Mouse (Mus musculus): Measurements from ENCODE around the gene Psme4. TPM values are rescaled to one million over a fixed set of nuclear protein-coding genes. Genes with fewer than 3 reads are reported as not detected.

Gene Psme4
- polyA plus RNA-seq, 1 experiment from 2014 or later = 22.4 TPM

DNA sequence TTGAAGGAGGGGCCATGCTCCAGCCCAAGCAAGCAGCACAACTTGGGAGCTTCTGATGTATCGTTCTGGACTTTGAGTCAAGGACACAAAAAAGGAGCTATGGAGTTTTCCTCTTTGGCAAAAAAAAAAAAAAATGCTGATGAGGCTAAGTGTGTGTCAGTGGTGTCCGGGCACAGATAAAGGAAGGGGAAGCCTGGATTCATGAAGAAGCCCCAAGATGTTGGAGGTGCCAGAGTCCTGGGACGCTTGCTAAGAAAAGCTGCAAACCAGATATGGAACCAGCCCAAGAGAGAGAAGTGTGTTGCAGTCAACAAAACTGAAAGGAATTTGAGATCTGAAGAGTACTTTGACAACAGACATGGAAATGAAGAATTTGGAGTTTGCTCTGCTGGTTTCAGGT is 140.8 kb downstream of the Psme4 start:
- H3K9ac ChIP-seq = no peak overlapping the region
- no peak overlapping the region for H3K4me3 ChIP-seq
- 95% methylated on average over 3 of the region's 3 CpGs for WGBS
- H3K36me3 ChIP-seq = peaks cover 11% of the 10 kb centered on the region
- H3K4me2 ChIP-seq (replicated peaks) = no peak overlapping the region
- H3K4me1 ChIP-seq = no peaks in the 10 kb centered on the region
- no peak for ATAC-seq (ENCODE audit: low FRiP score, low read depth)
- H3K9me3 ChIP-seq = no peaks in the 10 kb centered on the region; the same call in 1 of the 2 replicates
- no peak overlapping the region for H3K27ac ChIP-seq
- no peaks in the 10 kb centered on the region for H3K27me3 ChIP-seq

DNA sequence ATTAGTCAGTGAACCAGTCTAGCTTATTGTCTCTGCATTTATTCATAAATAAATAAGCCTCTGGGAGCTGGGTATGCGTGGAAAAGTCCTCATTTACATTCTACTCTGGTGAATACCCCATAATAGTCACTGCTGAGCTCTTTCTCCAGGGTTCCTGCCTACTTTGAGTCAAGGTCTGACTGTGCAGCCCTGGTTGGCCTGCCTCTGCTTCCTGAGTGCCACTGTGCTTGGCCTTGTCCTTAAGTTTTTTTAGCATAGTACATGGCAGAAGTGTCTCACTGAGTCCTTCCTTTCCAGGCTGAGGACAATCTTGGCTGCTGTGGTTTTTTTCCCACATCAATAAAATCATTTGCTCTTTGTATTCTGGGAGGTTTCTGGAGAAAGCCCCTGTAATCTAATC is 149.1 kb downstream of the Psme4 start:
- H3K4me1 ChIP-seq = no peaks in the 10 kb centered on the region
- H3K4me3 ChIP-seq = no peak overlapping the region
- H3K9me3 ChIP-seq = no peaks in the 10 kb centered on the region
- H3K27ac ChIP-seq = no peak overlapping the region
- 73% methylated on average over 1 of the region's 1 CpGs for WGBS
- peaks cover 23% of the 10 kb centered on the region for H3K36me3 ChIP-seq
- H3K9ac ChIP-seq = no peak overlapping the region
- H3K4me2 ChIP-seq (replicated peaks) = no peak overlapping the region
- H3K27me3 ChIP-seq = no peaks in the 10 kb centered on the region
- no peak for ATAC-seq (ENCODE audit: low FRiP score, low read depth)

DNA sequence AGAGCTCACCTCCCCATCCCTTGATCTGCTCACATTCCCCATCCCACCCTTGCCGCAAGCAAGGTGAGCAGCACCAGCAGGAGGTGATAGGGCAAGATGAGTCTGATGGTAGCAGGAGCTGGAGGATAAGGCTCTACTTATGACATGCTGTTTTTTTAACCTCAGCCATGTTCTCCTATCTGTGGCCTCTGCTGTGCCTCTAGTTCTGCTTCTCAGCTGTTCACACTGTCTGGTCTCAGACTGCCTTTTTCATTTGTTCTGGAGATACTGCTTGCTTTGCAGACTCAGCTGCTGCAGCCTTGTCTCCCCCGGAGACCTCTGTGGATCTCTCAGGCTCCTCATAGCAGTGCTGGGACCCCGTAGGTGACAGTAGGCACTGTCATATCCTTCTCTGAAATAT is 151.8 kb downstream of the Psme4 start:
- Histone ChIP-seq H3K27ac (no peak overlapping the region), H3K36me3 (peaks cover 43% of the 10 kb centered on the region), H3K4me2 (replicated peaks) (no peak overlapping the region), H3K9me3 (no peaks in the 10 kb centered on the region), H3K4me3 (no peak overlapping the region), H3K4me1 (no peaks in the 10 kb centered on the region), H3K27me3 (no peaks in the 10 kb centered on the region), H3K9ac (no peak overlapping the region)
- 96% methylated on average over 3 of the region's 3 CpGs for WGBS
- ATAC-seq (ENCODE audit: low FRiP score, low read depth) = no peak

DNA sequence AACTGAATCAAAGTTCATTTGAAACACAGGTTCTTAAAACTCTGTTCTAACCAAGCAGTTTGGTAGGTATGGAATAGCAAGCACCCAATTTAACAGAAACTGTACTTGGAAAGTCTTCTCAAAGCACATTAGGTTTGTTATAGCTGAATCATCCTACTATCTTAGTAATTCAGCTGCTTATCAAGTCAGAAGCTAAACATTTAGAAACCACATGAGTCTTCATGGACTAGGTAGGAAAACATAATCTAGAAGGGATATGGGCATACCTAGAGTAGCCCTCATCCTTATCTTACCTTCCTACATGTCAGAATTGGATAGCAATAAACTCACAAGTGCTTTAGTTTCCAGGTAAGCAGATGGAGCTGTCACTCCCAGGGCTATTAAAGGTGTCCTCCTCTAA is 156.6 kb downstream of the Psme4 start:
- no peaks in the 10 kb centered on the region for H3K4me1 ChIP-seq
- no peak overlapping the region for H3K9ac ChIP-seq
- H3K27ac ChIP-seq = no peak overlapping the region
- ATAC-seq (ENCODE audit: low FRiP score, low read depth) = no peak
- H3K4me2 ChIP-seq (replicated peaks) = no peak overlapping the region
- H3K4me3 ChIP-seq = no peak overlapping the region
- peaks cover 63% of the 10 kb centered on the region for H3K36me3 ChIP-seq
- H3K27me3 ChIP-seq = no peaks in the 10 kb centered on the region
- H3K9me3 ChIP-seq = no peaks in the 10 kb centered on the region

DNA sequence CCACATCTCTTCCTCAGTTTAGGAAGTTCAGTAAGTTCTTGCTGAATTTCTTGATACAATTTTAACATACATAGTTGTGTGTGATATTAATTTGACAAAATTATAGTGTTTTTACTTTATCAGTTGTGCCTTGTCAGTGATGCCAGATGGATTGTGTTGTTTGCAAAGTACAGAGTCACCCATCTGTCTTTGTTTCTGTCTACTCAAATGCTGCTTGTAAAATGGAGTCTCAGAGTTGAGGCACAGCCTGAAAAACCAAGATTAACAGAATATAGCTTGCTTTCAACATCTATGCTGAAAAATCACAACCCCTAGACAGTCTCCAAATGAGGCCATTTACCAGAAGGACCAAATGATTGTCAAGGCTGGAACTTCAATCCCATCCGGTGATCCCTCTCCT is 157.0 kb downstream of the Psme4 start:
- H3K36me3 ChIP-seq = peaks cover 61% of the 10 kb centered on the region
- no peak for ATAC-seq (ENCODE audit: low FRiP score, low read depth)
- no peaks in the 10 kb centered on the region for H3K27me3 ChIP-seq
- H3K4me3 ChIP-seq = no peak overlapping the region
- H3K4me1 ChIP-seq = no peaks in the 10 kb centered on the region
- H3K9me3 ChIP-seq = no peaks in the 10 kb centered on the region
- 100% methylated on average over 1 of the region's 1 CpGs for WGBS
- H3K9ac ChIP-seq = no peak overlapping the region
- H3K4me2 ChIP-seq (replicated peaks) = no peak overlapping the region
- H3K27ac ChIP-seq = no peak overlapping the region

Other genes with a start within 250 kb of the Psme4 start
- 8.0 and 8.2 TPM in 2 replicates for gene Acyp2, start 122.1 kb upstream of the Psme4 start, polyA plus RNA-seq (2015; fragmentation: Nextera tagmentation; extraction: Ambion mirVana)
- 0.27 and 0.52 TPM in 2 replicates for gene Gpr75, start 113.6 kb downstream of the Psme4 start, polyA plus RNA-seq (2015; fragmentation: Nextera tagmentation; extraction: Ambion mirVana)
- gene Asb3, start 113.7 kb downstream of the Psme4 start, polyA plus RNA-seq (2015; fragmentation: Nextera tagmentation; extraction: Ambion mirVana) = 36.5 and 38.1 TPM in 2 replicates
- gene Erlec1, start 182.6 kb downstream of the Psme4 start, polyA plus RNA-seq (2015; fragmentation: Nextera tagmentation; extraction: Ambion mirVana) = 12.7 and 13.9 TPM in 2 replicates
- gene Chac2, start 214.6 kb downstream of the Psme4 start, polyA plus RNA-seq (2015; fragmentation: Nextera tagmentation; extraction: Ambion mirVana) = 11.5 and 12.0 TPM in 2 replicates